Mouse (Mus musculus): ENCODE measurements around the gene Gtf2h4. TPM values are rescaled to one million over a fixed set of nuclear protein-coding genes. Genes with fewer than 3 reads are reported as not detected.

Gtf2h4 gene
- total and polyA plus RNA-seq, 3 experiments: 18.6 to 25.3 (median 23.4) TPM

DNA sequence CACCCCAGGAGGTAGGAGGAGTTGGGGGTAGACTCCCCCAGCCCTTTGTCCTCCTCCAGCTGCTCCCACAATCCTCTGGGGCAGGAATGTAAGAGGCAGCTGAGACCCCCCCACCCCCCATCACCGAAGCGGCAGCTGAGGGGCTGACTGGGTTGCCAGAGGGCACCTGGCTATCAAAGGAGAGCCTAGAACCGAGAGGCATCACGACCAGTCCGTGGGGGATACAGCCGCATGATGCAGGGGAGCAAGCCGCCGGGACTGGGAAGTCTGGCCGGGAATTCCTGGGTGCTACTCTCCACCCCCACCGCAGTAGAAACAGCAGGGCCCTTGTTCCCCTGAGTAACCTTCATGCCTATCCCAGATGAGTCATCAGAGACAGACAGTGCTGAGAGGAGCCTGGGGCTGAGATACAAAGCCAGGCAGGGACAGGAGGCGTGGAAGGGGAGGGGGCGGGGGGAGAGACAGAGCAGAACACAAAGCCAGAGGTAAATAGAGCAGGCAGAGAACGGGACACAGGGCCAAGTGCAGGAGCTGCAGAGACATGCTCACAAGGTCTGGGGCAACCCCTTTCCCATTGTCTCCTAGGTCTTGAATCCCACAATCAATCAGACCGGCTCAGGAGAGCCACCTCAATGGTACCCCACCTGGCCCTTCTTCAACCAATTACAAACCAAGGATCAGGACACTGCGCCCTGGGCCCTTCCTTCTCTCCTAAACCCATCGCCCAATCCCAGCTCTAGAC, 24.4 kb upstream of the Gtf2h4 start:
- peak; percentile 78 for DNase-seq

DNA sequence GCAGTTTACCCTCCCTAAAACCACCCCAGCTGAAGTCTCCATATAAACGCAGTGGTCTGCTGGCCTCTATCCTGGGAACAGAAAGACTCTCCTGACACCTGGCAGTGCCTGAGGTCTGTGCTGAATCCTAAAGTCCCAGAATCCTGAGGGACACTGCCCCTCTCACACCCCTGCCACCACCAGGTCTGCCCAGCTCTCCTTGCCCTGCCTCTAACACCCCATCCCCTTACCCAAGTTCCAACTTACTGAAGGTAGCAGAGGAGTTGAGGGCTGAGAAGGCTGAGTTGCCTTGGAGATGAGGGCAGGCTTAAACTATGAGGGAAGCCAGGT, 23.9 kb upstream of the Gtf2h4 start:
- no peak for DNase-seq

DNA sequence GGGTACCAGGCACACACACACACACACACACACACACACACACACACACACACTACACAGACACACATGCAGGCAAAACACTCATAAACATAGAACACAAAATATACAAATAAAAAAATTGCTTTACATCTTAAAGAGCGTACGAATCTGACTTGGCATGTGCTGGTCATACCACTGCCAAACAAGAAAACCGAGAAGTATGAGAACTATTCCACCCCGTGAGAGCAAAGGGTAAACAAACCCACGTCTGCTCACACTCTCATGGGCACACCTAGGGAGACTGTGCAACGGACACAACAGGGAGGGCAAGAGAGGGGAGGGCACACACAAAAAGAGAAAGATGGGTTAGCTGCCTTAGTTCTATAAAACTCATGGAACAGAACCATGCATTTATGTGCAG, 23.2 kb upstream of the Gtf2h4 start:
- DNase-seq: no peak

DNA sequence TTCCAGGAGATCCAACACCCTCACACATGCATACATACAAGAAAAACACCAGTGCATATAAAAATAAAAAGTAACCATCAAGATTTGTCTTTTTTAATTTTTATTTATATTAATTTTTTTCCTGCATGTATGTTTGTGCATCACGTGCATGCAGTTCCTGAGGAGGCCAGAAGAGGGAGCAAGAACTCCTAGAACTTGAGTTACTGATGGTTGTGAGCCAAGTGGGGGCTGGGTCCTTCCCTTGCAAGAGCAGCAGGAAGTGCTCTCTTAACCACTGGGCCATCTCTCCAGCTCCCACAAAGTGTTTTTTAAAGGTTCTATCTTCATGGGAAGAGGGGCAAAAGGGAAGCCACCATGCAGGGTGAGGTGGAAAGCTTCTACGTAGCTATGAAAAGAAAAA, 21.8 kb upstream of the Gtf2h4 start:
- DNase-seq: no peak

DNA sequence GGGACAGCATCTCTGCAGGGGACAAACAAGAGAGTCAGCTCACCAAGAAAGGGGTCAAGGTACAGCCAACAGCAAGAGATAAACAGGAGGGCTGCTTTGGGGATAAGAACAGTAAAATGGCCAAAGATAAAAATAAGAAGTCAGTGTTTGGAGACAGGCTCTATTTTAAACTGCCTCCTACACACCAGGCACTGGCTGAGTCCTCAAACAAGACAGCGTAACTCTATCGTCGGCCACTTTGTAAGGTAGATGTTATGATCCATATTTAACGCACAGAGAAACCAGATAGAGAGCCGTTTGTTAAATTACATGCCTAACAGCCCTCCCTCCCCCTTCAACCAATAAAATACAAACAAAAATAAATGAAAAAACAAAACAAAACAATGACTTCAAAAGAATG, 20.4 kb upstream of the Gtf2h4 start:
- DNase-seq: no peak

DNA sequence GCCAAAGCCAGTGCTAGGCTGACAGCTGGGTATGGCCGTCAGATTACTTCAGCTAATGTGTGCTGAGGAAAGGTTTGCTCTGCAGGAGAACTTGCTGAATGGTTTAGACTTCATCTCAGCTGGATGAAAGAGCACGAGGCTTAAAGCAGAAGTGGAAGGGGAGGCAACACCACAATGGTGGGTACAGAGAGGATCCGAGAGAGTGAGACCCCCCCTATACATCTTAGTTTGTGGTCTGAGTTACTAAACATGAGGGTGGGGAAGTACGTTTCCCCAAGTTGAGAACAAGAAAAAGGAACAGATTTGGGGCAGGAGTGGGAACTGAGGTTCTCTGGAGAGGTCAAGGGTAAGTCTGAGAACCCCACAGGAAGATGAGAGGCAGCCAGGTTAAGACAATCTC, 18.8 kb upstream of the Gtf2h4 start:
- DNase-seq: no peak

DNA sequence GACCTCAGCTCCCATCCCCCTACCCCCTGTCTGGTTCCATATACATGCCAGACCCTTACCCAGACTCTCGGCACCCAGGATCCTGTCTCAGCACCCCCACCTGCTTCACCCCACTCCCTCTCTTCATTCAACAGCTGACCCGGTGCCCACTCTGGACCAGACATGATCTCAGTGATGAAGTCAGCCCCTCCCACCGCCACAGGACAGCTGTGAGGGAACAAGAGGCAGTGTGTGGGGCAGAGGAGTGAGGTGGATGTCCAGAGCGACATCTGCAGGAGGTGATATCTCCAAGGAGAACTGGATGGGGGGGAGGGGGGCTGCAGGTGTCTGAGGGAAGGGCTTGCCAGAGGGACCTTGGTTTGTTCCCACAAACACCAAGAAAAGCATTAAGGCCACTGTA, 18.3 kb upstream of the Gtf2h4 start:
- no peak for DNase-seq

DNA sequence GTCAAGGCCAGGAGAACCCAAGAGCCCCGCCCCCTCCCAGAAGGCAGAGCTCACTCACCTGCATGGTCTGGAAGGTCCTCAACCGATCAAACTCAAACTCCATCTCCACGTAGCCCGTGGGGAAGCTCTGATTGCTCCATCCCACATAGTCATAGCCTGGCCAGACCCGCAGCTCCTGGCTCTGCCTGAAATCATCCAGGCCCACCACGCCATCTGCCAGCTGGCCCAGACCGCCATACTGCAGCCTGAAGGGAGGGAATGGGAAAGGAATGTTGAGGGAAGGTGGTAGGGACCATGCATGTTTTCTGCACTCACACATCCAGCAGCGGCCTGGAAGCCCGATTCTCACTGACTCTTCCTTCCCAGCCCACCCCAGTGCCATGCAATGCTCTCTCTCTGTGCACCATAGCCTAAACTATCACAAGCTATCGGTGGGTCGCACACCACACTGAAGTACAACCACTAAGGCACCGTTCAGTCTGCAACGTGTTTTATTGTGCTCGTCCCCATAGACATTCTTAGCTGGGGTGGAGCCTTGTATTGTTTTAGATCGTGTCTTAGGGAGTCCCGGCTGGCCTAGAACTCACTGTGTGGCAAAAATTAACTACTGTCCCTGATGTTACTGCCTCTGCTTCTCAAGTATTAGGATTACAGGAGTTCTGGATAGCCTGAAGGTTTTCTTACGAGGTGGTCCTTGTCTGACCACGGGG, 16.6 kb upstream of the Gtf2h4 start:
- no peak for DNase-seq

DNA sequence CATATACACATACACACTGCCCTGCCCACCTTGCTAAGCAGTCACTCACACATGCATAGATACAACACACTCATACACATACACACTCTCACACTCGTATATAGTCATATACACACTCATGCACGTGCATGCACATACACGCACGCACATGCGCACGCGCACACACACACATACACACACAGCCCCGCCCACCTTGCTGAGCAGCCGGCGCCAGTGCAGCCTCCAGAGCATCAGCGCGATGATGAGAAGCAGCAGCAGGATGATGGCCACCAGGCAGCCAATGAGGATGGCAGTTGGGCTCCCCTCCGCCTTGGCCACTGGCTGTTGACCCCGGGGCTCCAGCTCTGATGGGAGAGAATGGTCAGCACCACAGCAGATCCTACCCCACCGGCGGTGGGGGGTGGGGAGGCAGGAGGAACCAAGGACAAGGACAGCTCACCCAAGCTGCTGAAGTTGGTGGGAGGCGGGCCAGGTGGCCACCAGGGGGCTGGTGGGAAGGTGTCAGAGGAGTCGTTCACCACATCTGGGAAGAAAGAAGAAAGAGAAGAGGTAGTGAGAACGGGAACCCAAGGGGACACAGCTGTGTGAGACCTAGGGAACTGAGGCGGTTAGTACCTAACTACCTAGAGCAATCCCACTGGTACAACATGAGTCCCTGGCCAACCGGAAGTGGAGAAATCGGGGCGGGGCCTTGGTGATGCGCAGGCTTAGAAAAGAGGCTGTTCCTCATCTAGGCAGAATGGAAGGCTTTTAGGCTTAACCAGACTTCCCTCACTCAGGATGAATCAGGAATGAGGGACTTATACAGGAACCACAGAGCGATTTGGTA, 15.0 kb upstream of the Gtf2h4 start:
- no peak for DNase-seq

DNA sequence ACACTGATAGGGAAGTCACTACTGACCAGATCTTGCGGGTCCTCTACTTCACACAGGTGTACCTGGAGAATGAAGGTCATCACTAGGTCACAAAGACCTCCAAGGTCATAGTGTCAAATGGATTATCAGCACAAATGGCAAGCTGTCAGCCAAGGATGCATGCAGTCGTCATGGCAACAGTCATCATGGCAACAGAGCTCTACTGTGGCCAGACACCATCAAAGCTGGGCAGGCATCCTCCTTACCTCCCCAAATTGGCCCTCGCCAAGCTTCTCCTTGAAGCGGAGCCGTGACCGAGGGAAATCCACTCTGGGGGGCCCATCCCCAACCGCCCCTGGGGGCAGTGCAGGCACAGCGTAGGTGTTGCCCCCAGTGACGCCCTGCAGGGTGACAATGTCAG, 11.5 kb upstream of the Gtf2h4 start:
- DNase-seq: no peak

DNA sequence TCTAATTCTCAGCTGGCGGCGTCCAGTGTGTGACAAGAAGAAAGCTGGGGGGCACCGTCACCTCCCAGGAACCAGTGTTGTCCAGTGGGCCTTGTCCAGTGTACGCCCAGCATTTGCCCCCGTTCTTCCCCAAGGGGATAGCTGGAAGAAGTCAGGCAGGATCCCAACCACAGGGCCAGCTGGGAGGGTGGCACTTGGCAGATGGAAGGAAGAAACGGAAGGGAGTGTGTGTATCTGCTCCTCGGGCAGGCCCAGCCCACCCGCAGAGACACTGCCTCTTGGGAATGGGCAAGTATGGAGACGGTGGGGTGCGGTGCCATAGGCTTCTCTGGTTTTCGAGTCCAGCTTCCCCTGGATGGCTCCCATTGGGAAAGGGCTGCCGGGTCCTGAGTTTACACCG, 8.4 kb upstream of the Gtf2h4 start:
- DNase-seq: no peak

DNA sequence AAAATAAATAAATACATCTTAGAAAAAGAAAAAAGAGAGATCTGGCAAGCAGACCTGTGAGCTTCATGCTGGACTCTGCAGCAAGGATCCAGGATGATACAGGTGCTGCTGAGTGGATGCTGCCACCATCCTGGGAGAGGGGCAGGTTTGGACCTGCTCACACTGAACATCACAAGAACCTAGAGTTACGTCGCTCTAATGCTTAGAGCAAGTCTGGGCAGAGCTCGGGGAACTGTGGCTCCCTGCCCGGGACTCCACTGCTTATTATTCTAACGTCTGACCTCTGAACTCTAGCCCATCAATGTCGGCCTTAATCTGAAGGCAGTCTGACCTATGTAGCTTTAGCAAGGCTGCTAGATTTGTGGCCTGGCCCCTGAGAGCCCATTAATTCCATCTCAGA, 7.1 kb upstream of the Gtf2h4 start:
- DNase-seq: no peak

DNA sequence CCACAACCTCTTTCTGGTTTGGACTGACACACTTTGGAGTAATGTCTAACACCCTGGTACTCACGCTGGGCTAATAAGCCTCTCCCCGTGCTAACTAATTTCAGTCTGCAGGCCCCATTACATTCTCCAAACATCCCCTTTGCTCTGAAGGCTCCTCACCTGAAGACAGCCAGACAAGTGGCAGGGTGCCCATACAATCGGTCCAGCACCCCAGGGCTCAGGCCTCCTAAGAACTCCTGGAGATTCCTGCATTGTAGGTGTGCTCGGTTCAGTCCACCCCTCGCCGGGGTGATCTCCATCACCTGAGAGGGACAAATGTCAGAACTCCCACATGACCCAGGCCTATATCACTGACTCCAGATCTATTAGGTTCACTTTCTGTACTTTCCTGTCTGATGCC, 1.0 kb downstream of the Gtf2h4 start:
- no peak for DNase-seq

DNA sequence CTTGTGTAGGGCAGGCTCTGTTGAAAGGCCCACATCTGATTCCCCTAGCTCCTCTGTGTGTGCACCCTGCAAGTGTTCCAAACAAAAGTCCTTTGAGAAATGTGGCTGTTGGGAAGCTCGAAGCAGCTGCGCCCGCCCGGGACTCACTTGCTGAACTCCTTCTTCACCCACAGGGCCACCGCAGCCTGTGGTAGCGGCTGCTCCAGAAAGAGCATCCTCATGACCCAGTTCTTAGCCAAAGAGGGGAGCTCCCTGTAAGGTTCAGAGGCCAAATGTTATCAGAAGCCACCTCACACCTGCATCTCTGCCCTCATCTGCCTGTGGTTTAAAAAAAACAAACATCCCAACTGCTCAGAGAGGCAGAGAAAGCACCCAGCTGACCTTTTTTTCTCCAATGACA, 1.7 kb downstream of the Gtf2h4 start:
- DNase-seq: no peak

DNA sequence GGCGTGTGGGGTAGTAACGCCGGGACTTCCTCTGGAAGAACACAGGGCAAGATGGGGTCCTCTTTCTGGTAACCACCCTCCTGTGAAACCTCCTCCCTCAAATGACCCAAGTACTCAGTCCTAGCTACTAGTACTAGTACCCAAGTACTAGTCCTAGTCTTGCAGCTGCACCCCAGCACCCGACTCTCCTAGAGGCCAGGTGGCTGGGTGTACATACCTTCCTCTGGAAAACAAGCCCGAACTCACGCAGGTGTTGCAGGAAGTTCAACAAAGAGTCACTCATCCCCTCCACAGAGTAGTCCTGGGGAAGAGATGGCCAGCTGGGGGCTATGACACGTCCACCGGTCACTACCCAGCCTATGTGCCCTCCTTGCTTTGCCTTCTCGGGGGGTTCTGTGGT, 3.8 kb downstream of the Gtf2h4 start:
- DNase-seq: no peak

DNA sequence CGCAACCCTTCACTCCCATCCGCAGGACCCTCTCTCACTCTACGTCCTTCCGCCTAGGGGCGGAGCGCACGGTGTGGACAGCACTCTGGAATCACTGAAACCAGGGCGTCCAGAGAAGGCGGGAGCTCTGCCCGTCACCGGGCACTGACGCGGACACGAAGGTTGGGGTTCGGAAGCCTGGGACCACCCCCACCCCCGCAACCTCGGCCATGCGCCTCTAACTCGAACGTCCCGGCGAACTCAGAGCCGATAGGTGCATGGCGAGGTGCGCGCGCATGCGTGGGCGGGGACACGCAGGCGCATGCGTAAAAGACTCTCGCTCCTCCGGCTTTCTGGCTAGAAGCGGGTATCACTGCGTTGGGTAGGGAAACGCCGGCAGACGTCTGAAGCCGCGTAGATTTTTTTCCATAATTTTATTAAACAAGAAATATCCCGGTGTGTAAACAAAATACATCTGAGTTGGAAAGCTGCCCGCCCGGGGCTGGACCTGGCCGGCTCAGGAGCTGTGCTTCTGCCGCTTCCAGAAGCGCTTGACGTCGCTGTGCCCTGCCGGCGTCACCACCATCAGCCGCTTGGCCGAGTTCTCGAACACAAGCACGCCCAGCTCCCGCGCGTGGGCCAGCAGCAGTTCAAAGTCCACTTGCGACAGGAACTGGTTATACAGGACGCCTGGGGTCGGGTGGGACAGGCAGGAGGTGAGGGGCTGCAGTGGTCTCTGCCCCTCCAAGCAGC, 6.0 kb downstream of the Gtf2h4 start, which contains the start of gene Vars2:
TSS of gene Vars2 (minus strand) at position 259 of the 732 bp plus-strand sequence.
- peak; percentile 97 for DNase-seq

DNA sequence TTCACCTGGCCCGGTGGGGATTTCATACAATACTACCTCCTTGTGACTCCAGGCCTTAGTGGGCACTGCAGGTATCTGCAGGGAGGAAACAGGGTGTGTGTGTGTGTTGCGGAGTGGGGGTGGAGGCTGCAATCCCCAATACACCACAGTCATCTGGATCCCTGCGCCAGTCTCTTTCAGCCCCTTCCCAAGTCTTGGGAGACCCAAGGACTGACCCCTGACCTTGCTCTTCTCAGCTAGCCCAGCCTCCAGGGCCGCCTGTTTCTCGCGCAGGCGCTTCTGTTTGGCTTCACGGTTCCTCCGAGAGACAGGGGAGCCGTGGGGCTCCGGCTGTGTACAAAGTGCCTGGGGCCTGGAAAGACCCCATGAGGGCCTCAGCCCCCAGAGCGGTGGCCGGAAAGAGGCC, 6.7 kb downstream of the Gtf2h4 start:
- no peak for DNase-seq

DNA sequence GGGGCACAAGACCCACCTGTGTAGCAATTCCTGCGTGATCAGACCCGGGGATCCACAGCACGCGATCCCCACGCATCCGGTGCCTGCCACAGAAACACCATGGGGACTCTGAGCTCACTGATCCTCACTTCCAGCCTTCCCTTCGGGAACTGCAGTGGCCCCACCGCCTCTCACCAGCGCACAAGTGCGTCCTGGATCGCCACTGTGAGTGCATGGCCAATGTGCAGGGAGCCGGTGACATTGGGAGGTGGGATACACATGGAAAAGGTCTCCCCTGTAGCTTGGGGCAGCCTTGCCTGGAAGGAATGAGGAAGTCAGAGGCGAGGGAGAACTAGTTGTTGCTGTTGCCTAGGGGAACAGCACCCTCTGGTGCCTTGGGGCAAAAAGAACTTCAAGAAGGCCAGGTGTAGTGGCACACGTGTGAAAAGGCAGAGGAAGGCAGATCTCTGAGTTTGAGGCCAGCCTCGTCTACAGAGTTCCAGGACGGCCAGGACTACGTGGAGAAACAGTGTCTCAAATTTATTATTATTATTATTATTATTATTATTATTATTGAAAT, 7.5 kb downstream of the Gtf2h4 start:
- DNase-seq: peak; percentile 26

DNA sequence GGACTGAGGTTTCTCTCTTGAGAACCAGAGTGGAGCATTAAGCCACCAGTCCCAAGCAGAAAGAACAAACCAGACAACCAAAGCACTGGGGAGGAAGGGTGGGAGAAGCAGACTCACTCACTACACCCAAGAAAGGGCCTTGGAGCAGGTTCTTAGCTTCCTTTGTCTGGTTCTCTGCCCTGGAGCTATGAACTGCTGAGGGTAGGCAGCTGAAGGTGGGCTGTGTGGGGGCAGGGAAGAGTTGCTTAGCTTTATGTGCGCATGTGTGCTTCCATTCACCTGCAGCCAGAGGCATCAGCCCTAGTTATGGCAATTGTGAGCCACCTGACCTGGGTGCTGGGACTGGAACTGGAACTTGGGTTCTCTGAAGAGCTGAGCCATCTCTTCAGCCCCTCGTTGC, 20.5 kb downstream of the Gtf2h4 start:
- DNase-seq: no peak

DNA sequence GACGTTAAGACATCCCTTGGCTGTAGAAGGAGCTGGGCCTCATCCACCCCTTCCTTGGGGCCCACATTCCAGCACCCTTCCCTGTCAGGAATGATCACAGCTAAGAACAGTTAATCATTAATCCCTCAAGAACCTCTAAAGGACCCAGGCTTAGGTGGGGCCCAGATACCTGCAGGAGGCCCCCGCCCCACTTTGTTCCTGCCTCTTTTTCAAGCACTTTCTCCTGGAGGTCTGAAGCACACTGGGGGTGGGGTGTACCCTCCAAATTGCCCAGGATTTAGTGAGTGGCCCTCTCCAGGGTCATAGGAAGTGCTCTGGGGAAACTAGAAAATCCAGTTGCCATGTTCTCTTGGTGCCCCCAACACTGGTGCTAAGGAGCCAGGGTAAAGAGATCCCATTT, 24.1 kb downstream of the Gtf2h4 start:
- DNase-seq: no peak

DNA sequence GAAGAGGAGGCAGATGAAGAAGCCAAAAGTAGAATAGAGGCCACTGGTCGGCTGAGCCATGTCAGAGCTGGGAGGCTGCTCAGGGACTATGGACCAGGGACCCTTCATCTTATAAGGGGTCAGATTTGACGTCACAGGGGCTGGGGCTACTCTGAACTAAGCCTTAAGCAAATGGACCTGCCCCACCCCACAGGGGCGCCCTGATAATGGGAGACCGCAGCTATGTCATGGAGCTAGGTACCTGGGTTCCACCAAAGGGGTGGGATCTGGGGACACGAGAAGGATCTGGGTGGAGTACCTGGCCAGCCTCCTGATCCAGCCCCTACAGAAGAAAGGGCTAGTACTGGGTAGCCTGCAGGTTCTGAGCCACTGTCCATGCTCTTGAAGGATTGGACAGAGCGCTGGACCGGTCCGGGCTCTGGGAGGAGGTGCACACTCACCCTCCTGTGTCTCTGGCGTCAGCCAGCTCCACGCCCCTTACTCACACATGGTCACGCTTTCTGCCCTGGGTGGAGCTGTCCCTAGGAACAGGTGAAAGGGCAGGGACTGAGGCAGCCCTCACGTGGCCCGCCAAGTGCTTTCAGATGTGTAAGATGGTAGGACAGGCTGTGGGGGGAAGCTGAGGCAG, 29.8 kb downstream of the Gtf2h4 start, which contains the start of gene Mucl3:
TSS of gene Mucl3 (minus strand) at position 87 of the 628 bp plus-strand sequence.
- DNase-seq: no peak

Measured in adrenal gland, adult 2 months (tissue).